Mouse (Mus musculus) liver, adult 2 months (tissue): Measurements from ENCODE around the gene Gnat1.

Experiments used
- CTCF ChIP-seq: fragments of 200-500 bp; IDR thresholded peaks from 2 replicates; pipeline ENCODE4 v1.5.1; 2011; ENCODE audit warnings: low read depth, low read length, control low read depth
- POLR2A ChIP-seq: fragments of 200-500 bp; IDR thresholded peaks from 2 replicates; pipeline ENCODE4 v1.6.1; 2011; ENCODE audit warnings: low read length, control low read depth; ENCODE audit not compliant: insufficient read depth; ENCODE audit errors: extremely low read depth

DNA sequence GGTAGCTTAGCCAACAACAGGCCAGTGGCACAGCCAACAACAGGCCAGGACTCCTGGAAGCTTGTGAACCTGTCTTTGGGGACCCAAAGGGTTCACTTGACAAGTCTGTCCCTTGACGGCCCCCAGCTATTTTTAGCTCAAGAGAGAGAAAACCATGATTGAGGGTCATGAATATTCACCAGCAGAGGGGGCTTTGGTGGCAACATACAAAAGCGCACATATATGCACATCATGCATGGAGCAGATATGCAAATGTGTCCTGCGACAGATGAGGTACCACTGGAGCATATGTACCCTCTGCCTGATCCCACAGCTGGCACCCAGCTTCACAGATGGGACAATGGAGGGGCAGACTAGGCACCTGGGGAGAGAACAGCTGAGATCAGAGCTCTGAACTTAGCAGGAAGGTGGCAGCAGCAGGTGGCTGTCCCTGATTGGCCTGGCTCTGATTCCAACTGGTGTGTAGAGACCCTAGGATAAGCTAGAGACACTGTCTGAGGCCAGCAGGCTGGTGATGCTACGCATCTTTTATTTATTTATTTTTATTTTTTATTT, 14.0 kb upstream of the Gnat1 start:
- no peak for TF ChIP-seq CTCF
- no peak for TF ChIP-seq POLR2A
